Mouse (Mus musculus): Measurements from ENCODE around the gene Mcf2l. TPM values are rescaled to one million over a fixed set of nuclear protein-coding genes. Genes with fewer than 3 reads are reported as not detected.
A peak's percentile ranks its signal among the peaks of the same experiment; 100 is the strongest.

Mcf2l gene
- polyA plus RNA-seq, 1 experiment from 2014 or later: 1.2 TPM

- H3K4me2 ChIP-seq (ENCODE audit: low read depth, low read length): no peak overlapping the region
- peaks cover 31% of the 10 kb centered on the region for H3K27me3 ChIP-seq (ENCODE audit: insufficient read depth, low read length)
- H3K9me3 ChIP-seq (ENCODE audit: low read length): no peaks in the 10 kb centered on the region
- no peak overlapping the region for H3K27ac ChIP-seq (ENCODE audit: low read depth)
- no peak overlapping the region for H3K4me3 ChIP-seq (ENCODE audit: low read depth, low read length)
- H3K36me3 ChIP-seq (replicated peaks; ENCODE audit: insufficient read depth, low read length): no peaks in the 10 kb centered on the region
- ATAC-seq: peak; percentile 55; the same call in 1 of the 2 replicates
- H3K4me1 ChIP-seq (ENCODE audit: insufficient read depth): no peaks in the 10 kb centered on the region
- DNase-seq: no peak
- H3K9ac ChIP-seq (replicated peaks): no peak overlapping the region
- no peak for TF ChIP-seq EP300 (IDR thresholded peaks at IDR 0.05; ENCODE audit: low read depth)
- TF ChIP-seq CTCF (IDR thresholded peaks at IDR 0.05; ENCODE audit: low read depth): no peak
- 51% methylated on average over 21 of the region's 21 CpGs for WGBS (ENCODE audit: insufficient replicate concordance)
These were observed 9.7 kb downstream of the Mcf2l start for GRCm38 (mm10) chr8:12883051-12884004.

- H3K4me1 ChIP-seq (ENCODE audit: insufficient read depth): no peaks in the 10 kb centered on the region
- H3K9me3 ChIP-seq (ENCODE audit: low read length): no peaks in the 10 kb centered on the region
- H3K9ac ChIP-seq (replicated peaks): no peak overlapping the region
- H3K27ac ChIP-seq (ENCODE audit: low read depth): no peak overlapping the region
- DNase-seq: no peak
- WGBS (ENCODE audit: insufficient replicate concordance): 73% methylated on average over 16 of the region's 16 CpGs
- H3K36me3 ChIP-seq (replicated peaks; ENCODE audit: insufficient read depth, low read length): no peaks in the 10 kb centered on the region
- peaks cover 35% of the 10 kb centered on the region for H3K27me3 ChIP-seq (ENCODE audit: insufficient read depth, low read length)
- ATAC-seq: no peak
- TF ChIP-seq EP300 (IDR thresholded peaks at IDR 0.05; ENCODE audit: low read depth): no peak
- no peak for TF ChIP-seq CTCF (IDR thresholded peaks at IDR 0.05; ENCODE audit: low read depth)
- no peak overlapping the region for H3K4me2 ChIP-seq (ENCODE audit: low read depth, low read length)
- H3K4me3 ChIP-seq (ENCODE audit: low read depth, low read length): no peak overlapping the region
These were observed 14.3 kb downstream of the Mcf2l start for GRCm38 (mm10) chr8:12887772-12888435.

GRCm38 (mm10) chr8:12889046-12889598 is 15.5 kb downstream of the Mcf2l start:
- 84% methylated on average over 11 of the region's 11 CpGs for WGBS (ENCODE audit: insufficient replicate concordance)

GRCm38 (mm10) chr8:12892882-12893446 is 19.4 kb downstream of the Mcf2l start:
- TF ChIP-seq CTCF (IDR thresholded peaks at IDR 0.05; ENCODE audit: low read depth) (no peak), EP300 (IDR thresholded peaks at IDR 0.05; ENCODE audit: low read depth) (no peak)
- Histone ChIP-seq H3K9ac (replicated peaks) (no peak overlapping the region), H3K4me2 (ENCODE audit: low read depth, low read length) (no peak overlapping the region), H3K27me3 (ENCODE audit: insufficient read depth, low read length) (peaks cover 54% of the 10 kb centered on the region), H3K36me3 (replicated peaks; ENCODE audit: insufficient read depth, low read length) (no peaks in the 10 kb centered on the region), H3K4me1 (ENCODE audit: insufficient read depth) (no peaks in the 10 kb centered on the region), H3K9me3 (ENCODE audit: low read length) (no peaks in the 10 kb centered on the region), H3K4me3 (ENCODE audit: low read depth, low read length) (no peak overlapping the region), H3K27ac (ENCODE audit: low read depth) (no peak overlapping the region)
- DNase-seq (no peak), ATAC-seq (no peak)
- 74% methylated on average over 5 of the region's 5 CpGs for WGBS (ENCODE audit: insufficient replicate concordance)

More at GRCm38 (mm10) chr8:12889046-12889598, 15.5 kb downstream of the Mcf2l start:
- DNase-seq (no peak), ATAC-seq (no peak)
- no peak overlapping the region for H3K9ac ChIP-seq (replicated peaks)
- H3K36me3 ChIP-seq (replicated peaks; ENCODE audit: insufficient read depth, low read length): no peaks in the 10 kb centered on the region
- peaks cover 39% of the 10 kb centered on the region for H3K27me3 ChIP-seq (ENCODE audit: insufficient read depth, low read length)
- no peak overlapping the region for H3K4me2 ChIP-seq (ENCODE audit: low read depth, low read length)
- H3K4me3 ChIP-seq (ENCODE audit: low read depth, low read length): no peak overlapping the region
- H3K9me3 ChIP-seq (ENCODE audit: low read length): no peaks in the 10 kb centered on the region
- no peak overlapping the region for H3K27ac ChIP-seq (ENCODE audit: low read depth)
- no peaks in the 10 kb centered on the region for H3K4me1 ChIP-seq (ENCODE audit: insufficient read depth)
- TF ChIP-seq EP300 (IDR thresholded peaks at IDR 0.05; ENCODE audit: low read depth) (no peak), CTCF (IDR thresholded peaks at IDR 0.05; ENCODE audit: low read depth) (no peak)

- Histone ChIP-seq H3K27ac (ENCODE audit: low read depth) (no peak overlapping the region), H3K9ac (replicated peaks) (no peak overlapping the region), H3K4me3 (ENCODE audit: low read depth, low read length) (no peak overlapping the region), H3K4me1 (ENCODE audit: insufficient read depth) (no peaks in the 10 kb centered on the region), H3K4me2 (ENCODE audit: low read depth, low read length) (no peak overlapping the region), H3K36me3 (replicated peaks; ENCODE audit: insufficient read depth, low read length) (no peaks in the 10 kb centered on the region), H3K27me3 (ENCODE audit: insufficient read depth, low read length) (peaks cover 56% of the 10 kb centered on the region), H3K9me3 (ENCODE audit: low read length) (no peaks in the 10 kb centered on the region)
- WGBS (ENCODE audit: insufficient replicate concordance): 65% methylated on average over 12 of the region's 12 CpGs
- ATAC-seq: no peak
- DNase-seq: no peak
- TF ChIP-seq CTCF (IDR thresholded peaks at IDR 0.05; ENCODE audit: low read depth) (no peak), EP300 (IDR thresholded peaks at IDR 0.05; ENCODE audit: low read depth) (no peak)
These were observed 20.4 kb downstream of the Mcf2l start for GRCm38 (mm10) chr8:12893797-12894578.
